Mouse (Mus musculus): ENCODE measurements around the gene Nf1.
A peak's percentile ranks its signal among the peaks of the same experiment; 100 is the strongest.

Gene Nf1

DNA sequence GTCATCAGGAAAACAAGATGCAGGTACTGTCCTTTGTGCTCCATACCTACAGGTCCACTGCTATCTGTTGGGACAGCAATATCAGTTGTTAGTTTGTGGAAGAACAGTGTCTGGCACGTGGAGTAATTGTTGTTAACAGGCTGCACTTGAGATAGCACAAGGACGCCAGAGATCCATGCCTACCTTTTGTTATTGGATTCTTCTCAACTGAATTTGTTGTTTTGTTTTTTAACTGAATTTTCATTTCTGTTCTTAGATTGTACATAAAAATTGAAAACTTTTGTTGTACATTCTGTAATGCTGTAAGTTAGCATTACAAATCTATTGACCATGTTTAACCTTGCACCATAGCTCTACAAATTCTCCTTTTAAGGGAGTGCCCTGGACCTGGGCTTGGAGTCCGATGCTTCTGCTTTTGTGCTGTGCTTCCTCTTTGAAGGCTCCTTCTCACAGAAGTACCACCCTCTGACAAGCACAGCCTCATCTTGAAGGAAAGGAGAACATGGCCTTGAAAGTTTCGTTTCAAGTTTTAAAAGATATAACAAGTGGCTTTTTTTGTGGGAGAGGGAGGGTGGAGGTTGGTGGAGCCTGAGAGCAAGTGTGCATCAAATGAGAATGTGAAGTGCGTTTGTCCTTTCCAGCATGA lies 188.4 kb downstream of the Nf1 start:
- DNase-seq (ENCODE audit: low read depth, low spot score): no peak

DNA sequence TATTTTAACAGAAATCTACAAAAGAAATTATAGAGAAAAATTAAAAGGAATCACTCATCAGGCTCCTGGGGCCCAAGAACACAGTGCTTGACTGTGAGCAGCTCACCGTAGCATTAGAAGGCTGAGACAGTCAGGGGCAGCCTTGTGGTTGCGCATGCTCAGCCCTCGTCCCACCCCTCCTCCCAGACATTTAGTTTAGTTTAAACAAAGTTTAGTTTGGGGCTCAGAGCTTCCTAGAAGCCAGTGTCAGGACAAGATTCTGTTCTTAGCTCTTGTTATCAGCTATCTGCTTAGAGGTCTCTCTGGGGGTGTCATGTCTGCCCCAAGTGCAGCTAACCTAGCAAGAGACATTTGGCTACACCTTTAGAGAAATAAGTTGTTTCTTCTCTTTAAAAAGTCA lies 189.1 kb downstream of the Nf1 start:
- DNase-seq (ENCODE audit: low read depth, low spot score): no peak

DNA sequence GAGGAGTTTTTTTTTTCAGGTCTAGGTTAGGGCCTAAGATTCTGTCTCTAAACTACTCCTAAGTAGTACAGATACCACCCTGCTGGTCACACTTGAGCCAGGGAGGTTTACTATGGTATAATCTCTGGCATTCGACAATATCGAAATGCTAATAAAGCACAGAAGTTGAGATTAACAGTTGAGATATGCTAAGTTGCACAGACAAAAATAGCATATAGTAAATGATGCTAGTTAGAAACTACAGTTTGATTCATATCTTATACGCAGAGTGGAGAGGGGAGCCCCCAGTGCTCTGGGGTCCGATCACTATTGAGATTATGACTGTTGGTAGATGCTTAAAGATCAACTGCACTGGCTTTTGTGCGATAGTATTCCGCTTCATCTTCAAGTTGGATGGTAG lies 189.7 kb downstream of the Nf1 start:
- no peak for DNase-seq (ENCODE audit: low read depth, low spot score)

- DNase-seq (ENCODE audit: low read depth, low spot score): no peak
Measured at GRCm38 (mm10) chr11:79529736-79530135, 190.2 kb downstream of the Nf1 start.

- no peak for DNase-seq (ENCODE audit: low read depth, low spot score)
Measured at GRCm38 (mm10) chr11:79530333-79530761, 190.9 kb downstream of the Nf1 start, which contains the start of the genes Evi2 and Evi2a. Gene Evi2 (minus strand): TSS chr11:79530589. Gene Evi2a (minus strand): TSS chr11:79530609.

DNA sequence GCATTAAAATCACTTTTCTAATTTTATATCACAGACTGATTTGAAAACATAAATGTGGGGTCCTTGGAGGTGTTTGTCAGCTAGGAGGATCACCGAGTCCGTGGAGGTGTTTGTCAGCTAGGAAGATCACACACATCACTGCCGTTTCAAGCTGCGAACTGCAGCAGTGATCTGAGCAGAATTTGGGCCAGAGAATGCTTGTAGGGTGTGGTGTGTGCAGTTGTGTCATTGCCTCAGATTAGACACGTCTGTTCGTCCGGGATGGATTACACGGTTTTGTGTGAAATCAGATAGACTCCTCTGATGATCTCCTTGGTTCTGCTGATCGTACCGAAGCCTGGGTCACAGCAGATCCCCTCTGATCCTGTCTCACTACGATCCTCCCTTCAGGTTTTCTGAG lies 191.3 kb downstream of the Nf1 start:
- DNase-seq (ENCODE audit: low read depth, low spot score): no peak

- DNase-seq (ENCODE audit: low read depth, low spot score): no peak
Measured at GRCm38 (mm10) chr11:79531485-79531884, 192.0 kb downstream of the Nf1 start.

GRCm38 (mm10) chr11:79533311-79533710 lies 193.8 kb downstream of the Nf1 start:
- DNase-seq (ENCODE audit: low read depth, low spot score): no peak

DNA sequence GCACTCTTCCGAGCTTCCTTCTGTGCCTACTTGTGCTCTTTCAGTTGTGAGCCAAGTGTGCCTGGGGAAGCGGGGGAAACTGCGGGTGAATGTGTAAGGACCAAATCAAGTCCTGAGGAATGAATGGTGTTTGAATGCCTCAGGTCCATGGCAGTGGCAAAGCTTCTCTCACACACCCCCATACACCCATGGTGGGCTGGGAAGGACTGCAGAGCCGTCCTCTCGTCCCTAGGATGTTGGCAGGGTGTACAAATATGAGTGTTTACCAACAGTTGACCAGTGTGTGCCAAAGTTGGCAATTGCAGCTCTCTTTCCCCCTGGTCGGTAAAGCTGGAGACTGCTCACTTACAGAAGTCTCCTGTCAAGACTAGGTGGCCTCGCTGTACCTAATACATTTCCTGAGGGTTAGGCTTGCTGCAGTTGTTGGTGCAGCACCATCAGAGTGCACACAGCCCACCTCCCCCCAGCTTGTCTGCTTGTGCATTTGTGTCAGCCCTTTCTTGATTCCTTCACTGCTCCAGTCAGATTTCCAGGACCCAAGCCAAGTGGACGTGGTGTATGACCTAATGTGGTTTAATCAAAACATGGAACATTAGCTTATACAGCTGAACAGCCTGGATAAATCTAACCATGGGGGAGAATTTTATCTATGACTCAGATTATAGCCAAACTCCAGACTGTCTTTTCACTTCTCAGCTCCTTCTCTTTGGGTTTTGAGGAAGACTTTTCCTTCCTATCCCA lies 194.6 kb downstream of the Nf1 start:
- no peak for DNase-seq (ENCODE audit: low read depth, low spot score)

- DNase-seq (ENCODE audit: low read depth, low spot score): no peak
Measured at GRCm38 (mm10) chr11:79535554-79535953, 196.1 kb downstream of the Nf1 start.

GRCm38 (mm10) chr11:79536293-79536692 lies 196.8 kb downstream of the Nf1 start:
- DNase-seq (ENCODE audit: low read depth, low spot score): no peak

DNA sequence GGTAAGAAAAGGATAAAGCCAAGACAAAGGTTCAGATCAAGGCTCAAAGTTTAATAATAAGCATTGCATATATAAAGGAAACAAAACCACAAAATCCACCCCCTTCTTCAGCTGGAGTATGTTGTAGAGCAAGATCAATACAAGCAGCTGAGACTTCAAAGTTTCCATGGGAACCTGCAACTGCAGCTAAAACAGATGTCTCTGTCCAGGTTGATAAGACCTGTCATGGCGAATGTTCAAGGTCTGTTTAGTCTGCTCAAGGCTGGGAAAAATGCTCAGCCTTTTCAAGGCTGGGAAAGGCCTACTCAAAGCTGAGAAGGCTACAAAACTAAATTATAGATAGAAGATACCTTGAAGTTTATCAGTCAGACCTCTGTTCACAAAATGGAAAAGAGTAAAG lies 213.1 kb downstream of the Nf1 start:
- no peak for DNase-seq (ENCODE audit: low read depth, low spot score)

DNA sequence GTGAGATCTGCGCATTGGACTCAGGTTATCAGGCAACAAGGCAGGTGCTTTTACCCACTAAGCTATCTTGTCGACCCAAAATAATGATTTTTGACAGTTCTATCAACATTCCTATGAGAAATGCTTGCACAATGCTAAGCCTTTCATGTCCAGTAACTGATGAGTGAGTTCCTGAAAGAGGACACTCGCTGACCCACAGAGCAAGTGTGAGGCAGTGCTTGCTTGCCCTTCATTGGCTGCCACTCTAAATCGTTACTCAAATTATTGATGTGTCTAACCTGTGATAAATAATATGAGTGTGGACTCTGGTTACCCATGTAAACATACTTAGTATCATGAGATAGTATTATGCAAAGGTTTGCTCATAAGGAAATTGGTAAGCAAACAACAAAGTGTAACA lies 221.0 kb downstream of the Nf1 start:
- DNase-seq (ENCODE audit: low read depth, low spot score): no peak

GRCm38 (mm10) chr11:79563493-79563892 lies 224.0 kb downstream of the Nf1 start:
- DNase-seq (ENCODE audit: low read depth, low spot score): no peak

GRCm38 (mm10) chr11:79566947-79567346 lies 227.5 kb downstream of the Nf1 start:
- no peak for DNase-seq (ENCODE audit: low read depth, low spot score)

GRCm38 (mm10) chr11:79568197-79568911 lies 228.9 kb downstream of the Nf1 start:
- DNase-seq (ENCODE audit: low read depth, low spot score): no peak

DNA sequence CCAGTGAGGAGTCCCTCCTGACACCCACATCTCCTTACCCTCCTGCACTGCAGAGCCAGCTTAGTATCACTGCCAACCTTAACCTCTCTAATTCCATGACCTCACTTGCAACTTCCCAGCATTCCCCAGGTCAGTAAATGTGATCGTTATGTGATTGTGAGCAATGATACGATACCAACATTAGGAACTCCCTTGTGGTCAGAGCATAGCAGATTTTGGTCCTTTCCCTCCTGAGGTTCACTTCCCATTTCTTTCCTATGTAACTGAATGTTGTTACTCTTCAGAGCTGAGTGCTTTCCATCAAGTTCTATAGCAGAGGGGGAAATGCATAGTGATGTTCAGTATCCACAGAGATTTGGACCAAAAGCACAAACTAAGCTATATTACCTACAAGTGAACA lies 230.8 kb downstream of the Nf1 start:
- no peak for DNase-seq (ENCODE audit: low read depth, low spot score)

DNA sequence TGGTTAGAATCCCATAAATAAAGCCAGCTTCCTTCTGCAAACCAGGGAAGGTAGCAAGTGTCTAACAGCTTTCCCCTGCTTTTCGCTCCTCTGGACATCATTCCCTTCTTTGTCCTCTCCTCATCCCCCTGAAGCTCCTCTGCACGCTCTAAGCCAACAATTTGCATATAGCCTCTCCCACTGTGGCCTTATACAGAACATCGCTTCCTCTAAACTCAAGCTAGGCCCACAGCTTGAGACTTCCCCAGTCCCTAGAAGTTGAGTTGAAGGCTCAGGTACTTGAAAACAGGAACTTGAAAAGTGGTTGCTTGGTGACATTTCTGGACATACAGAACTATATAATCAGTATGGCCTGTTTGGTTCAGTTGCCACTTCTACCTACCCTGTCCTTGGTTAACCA lies 234.3 kb downstream of the Nf1 start:
- DNase-seq (ENCODE audit: low read depth, low spot score): no peak

- no peak for DNase-seq (ENCODE audit: low read depth, low spot score)
Measured at GRCm38 (mm10) chr11:79575383-79576073, 236.0 kb downstream of the Nf1 start.

DNA sequence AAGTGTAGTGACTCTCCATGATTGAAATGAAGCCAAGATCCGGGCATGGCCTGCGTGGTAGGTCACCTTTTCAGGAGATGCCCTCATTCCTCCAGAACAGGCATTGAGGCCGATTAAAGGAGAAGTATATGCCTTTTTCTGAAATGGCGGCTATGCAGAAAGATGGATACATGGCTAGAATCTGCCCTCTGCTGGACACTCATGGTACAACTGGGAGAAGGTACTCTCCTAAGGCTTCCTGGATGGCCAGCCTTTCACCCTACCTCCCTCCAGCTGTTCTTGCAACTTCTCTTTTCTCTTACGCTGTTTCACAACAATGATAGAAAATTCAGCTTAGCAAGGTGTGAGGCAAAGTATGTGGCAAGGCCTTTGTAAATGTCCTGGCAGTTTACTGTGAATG lies 238.2 kb downstream of the Nf1 start:
- peak; percentile 13 for DNase-seq (ENCODE audit: low read depth, low spot score)

GRCm38 (mm10) chr11:79580660-79581059 lies 241.2 kb downstream of the Nf1 start:
- DNase-seq (ENCODE audit: low read depth, low spot score): no peak

DNA sequence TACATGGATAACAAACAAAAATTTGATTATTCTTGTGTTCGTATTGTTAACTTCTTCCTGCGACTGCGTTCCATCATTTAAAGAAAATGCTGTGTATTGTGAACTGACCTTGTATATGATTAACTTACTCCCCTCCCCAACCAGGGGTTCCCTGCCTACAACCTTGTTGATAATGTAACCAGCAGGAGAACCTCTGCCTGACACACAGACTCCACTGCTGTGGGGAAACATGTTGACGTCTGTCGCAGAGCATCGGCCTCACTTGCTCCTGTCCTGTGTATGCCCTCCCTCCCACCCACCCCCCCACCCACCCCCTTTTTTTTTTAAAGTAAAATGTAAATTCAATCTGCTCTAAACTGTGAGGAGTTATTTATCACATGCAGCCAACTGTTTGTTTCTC lies 241.8 kb downstream of the Nf1 start:
- DNase-seq (ENCODE audit: low read depth, low spot score): no peak
